Mouse (Mus musculus) megakaryocyte, embryonic 14.5 days (primary cell): ENCODE data around the gene Gnat1.

Experiments used
- FLI1 ChIP-seq: IDR thresholded peaks from 2 replicates; pipeline ENCODE4 v1.6.1; 2012; ENCODE audit warnings: low read length, inconsistent platforms, mixed read lengths
- GATA1 ChIP-seq: IDR thresholded peaks from 3 replicates; pipeline ENCODE4 v1.6.1; 2012; ENCODE audit warnings: mixed read lengths, low read length, inconsistent platforms, borderline replicate concordance

- TF ChIP-seq GATA1 (no peak), FLI1 (no peak)
These were observed 20.6 kb upstream of the Gnat1 start for GRCm38 (mm10) chr9:107700114-107700571.
